Mouse (Mus musculus): Measurements from ENCODE around the gene Lrrc4. TPM values are rescaled to one million over a fixed set of nuclear protein-coding genes. Genes with fewer than 3 reads are reported as not detected.
A peak's percentile ranks its signal among the peaks of the same experiment; 100 is the strongest.

Lrrc4 gene
- total and polyA plus RNA-seq, 2 experiments from 2014 or later, result 6.0 to 59.8 TPM

- no peak for DNase-seq (ENCODE audit: low spot score)
- Histone ChIP-seq H3K4me3 (ENCODE audit: low read length) (no peak overlapping the region), H3K36me3 (ENCODE audit: insufficient read depth, low read length) (no peaks in the 10 kb centered on the region), H3K4me1 (ENCODE audit: insufficient read depth, low read length) (no peaks in the 10 kb centered on the region), H3K4me2 (ENCODE audit: low read depth, low read length) (no peak overlapping the region), H3K27me3 (ENCODE audit: insufficient read depth, low read length) (no peaks in the 10 kb centered on the region), H3K9ac (replicated peaks; ENCODE audit: low read length) (no peak overlapping the region), H3K27ac (no peak overlapping the region), H3K9me3 (ENCODE audit: low read length) (no peaks in the 10 kb centered on the region)
- TF ChIP-seq CTCF (IDR thresholded peaks at IDR 0.05; ENCODE audit: low read depth), result peak; percentile 24; the same call in 1 of the 2 replicates
- ATAC-seq, result no peak
- WGBS, result 82% methylated on average over 3 of the region's 3 CpGs
Observed at GRCm38 (mm10) chr6:28766622-28767021, 64.9 kb downstream of the Lrrc4 start.

GRCm38 (mm10) chr6:28762132-28762775 lies 69.3 kb downstream of the Lrrc4 start:
- H3K9me3 ChIP-seq (ENCODE audit: low read length), result no peaks in the 10 kb centered on the region
- no peak overlapping the region for H3K4me2 ChIP-seq (ENCODE audit: low read depth, low read length)
- no peaks in the 10 kb centered on the region for H3K27me3 ChIP-seq (ENCODE audit: insufficient read depth, low read length)
- no peak overlapping the region for H3K9ac ChIP-seq (replicated peaks; ENCODE audit: low read length)
- H3K4me3 ChIP-seq (ENCODE audit: low read length), result no peak overlapping the region
- ATAC-seq (no peak), DNase-seq (ENCODE audit: low spot score) (no peak)
- no peak overlapping the region for H3K27ac ChIP-seq
- H3K36me3 ChIP-seq (ENCODE audit: insufficient read depth, low read length), result no peaks in the 10 kb centered on the region
- TF ChIP-seq CTCF (IDR thresholded peaks at IDR 0.05; ENCODE audit: low read depth), result no peak
- 23% methylated on average over 5 of the region's 5 CpGs for WGBS
- H3K4me1 ChIP-seq (ENCODE audit: insufficient read depth, low read length), result no peaks in the 10 kb centered on the region

- Histone ChIP-seq H3K27ac (no peak overlapping the region), H3K4me2 (ENCODE audit: low read depth, low read length) (no peak overlapping the region), H3K36me3 (ENCODE audit: insufficient read depth, low read length) (no peaks in the 10 kb centered on the region), H3K4me1 (ENCODE audit: insufficient read depth, low read length) (no peaks in the 10 kb centered on the region), H3K27me3 (ENCODE audit: insufficient read depth, low read length) (no peaks in the 10 kb centered on the region), H3K4me3 (ENCODE audit: low read length) (no peak overlapping the region), H3K9ac (replicated peaks; ENCODE audit: low read length) (no peak overlapping the region), H3K9me3 (ENCODE audit: low read length) (no peaks in the 10 kb centered on the region)
- no peak for ATAC-seq
- 43% methylated on average over 3 of the region's 3 CpGs for WGBS
- TF ChIP-seq CTCF (IDR thresholded peaks at IDR 0.05; ENCODE audit: low read depth), result no peak
- no peak for DNase-seq (ENCODE audit: low spot score)
Observed at GRCm38 (mm10) chr6:28761728-28762127, 69.8 kb downstream of the Lrrc4 start.

GRCm38 (mm10) chr6:28758293-28758692 lies 73.3 kb downstream of the Lrrc4 start:
- DNase-seq (ENCODE audit: low spot score) (no peak), ATAC-seq (no peak)
- H3K36me3 ChIP-seq (ENCODE audit: insufficient read depth, low read length), result no peaks in the 10 kb centered on the region
- H3K27me3 ChIP-seq (ENCODE audit: insufficient read depth, low read length), result no peaks in the 10 kb centered on the region
- H3K27ac ChIP-seq, result no peak overlapping the region
- WGBS, result 90% methylated on average over 4 of the region's 4 CpGs
- TF ChIP-seq CTCF (IDR thresholded peaks at IDR 0.05; ENCODE audit: low read depth), result no peak
- no peaks in the 10 kb centered on the region for H3K9me3 ChIP-seq (ENCODE audit: low read length)
- H3K4me3 ChIP-seq (ENCODE audit: low read length), result no peak overlapping the region
- peaks cover 9% of the 10 kb centered on the region for H3K4me1 ChIP-seq (ENCODE audit: insufficient read depth, low read length)
- H3K4me2 ChIP-seq (ENCODE audit: low read depth, low read length), result no peak overlapping the region
- no peak overlapping the region for H3K9ac ChIP-seq (replicated peaks; ENCODE audit: low read length)

- ATAC-seq (peak; percentile 86), DNase-seq (ENCODE audit: low spot score) (peak; percentile 93)
- H3K27ac ChIP-seq, result peak overlapping the region; percentile 72; the same call in 1 of the 2 replicates
- 0 out of 2 replicates have a peak, but pooled peaks have one; percentile 2 for TF ChIP-seq CTCF (IDR thresholded peaks at IDR 0.05; ENCODE audit: low read depth)
- no peak overlapping the region for H3K9ac ChIP-seq (replicated peaks; ENCODE audit: low read length)
- H3K9me3 ChIP-seq (ENCODE audit: low read length), result no peaks in the 10 kb centered on the region
- no peaks in the 10 kb centered on the region for H3K36me3 ChIP-seq (ENCODE audit: insufficient read depth, low read length)
- H3K4me3 ChIP-seq (ENCODE audit: low read length), result no peak overlapping the region
- H3K4me2 ChIP-seq (ENCODE audit: low read depth, low read length), result peak overlapping the region; percentile 18; the same call in 1 of the 2 replicates
- H3K4me1 ChIP-seq (ENCODE audit: insufficient read depth, low read length), result peaks cover 11% of the 10 kb centered on the region
- 17% methylated on average over 10 of the region's 10 CpGs for WGBS
- H3K27me3 ChIP-seq (ENCODE audit: insufficient read depth, low read length), result no peaks in the 10 kb centered on the region
Observed at GRCm38 (mm10) chr6:28756306-28757018, 75.1 kb downstream of the Lrrc4 start.

GRCm38 (mm10) chr6:28754127-28754898 lies 77.2 kb downstream of the Lrrc4 start:
- Histone ChIP-seq H3K4me1 (ENCODE audit: insufficient read depth, low read length) (peaks cover 13% of the 10 kb centered on the region), H3K4me3 (ENCODE audit: low read length) (no peak overlapping the region), H3K27me3 (ENCODE audit: insufficient read depth, low read length) (no peaks in the 10 kb centered on the region), H3K9ac (replicated peaks; ENCODE audit: low read length) (no peak overlapping the region), H3K4me2 (ENCODE audit: low read depth, low read length) (no peak overlapping the region), H3K27ac (no peak overlapping the region), H3K36me3 (ENCODE audit: insufficient read depth, low read length) (no peaks in the 10 kb centered on the region), H3K9me3 (ENCODE audit: low read length) (no peaks in the 10 kb centered on the region)
- no peak for TF ChIP-seq CTCF (IDR thresholded peaks at IDR 0.05; ENCODE audit: low read depth)
- no peak for DNase-seq (ENCODE audit: low spot score)
- no peak for ATAC-seq
- 80% methylated on average over 6 of the region's 6 CpGs for WGBS

Measured in hindbrain, postnatal 0 days (tissue).